Mouse (Mus musculus): ENCODE results near the gene Miga1. TPM values are rescaled to one million over a fixed set of nuclear protein-coding genes. Genes with fewer than 3 reads are reported as not detected.
"Not testable (repeated sequence)": the region's sequence is repeated elsewhere in the genome, so short reads cannot be mapped to it uniquely, and the experiment has no call there.

Gene Miga1
- polyA plus RNA-seq, 1 experiment from 2014 or later = 17.1 TPM

DNA sequence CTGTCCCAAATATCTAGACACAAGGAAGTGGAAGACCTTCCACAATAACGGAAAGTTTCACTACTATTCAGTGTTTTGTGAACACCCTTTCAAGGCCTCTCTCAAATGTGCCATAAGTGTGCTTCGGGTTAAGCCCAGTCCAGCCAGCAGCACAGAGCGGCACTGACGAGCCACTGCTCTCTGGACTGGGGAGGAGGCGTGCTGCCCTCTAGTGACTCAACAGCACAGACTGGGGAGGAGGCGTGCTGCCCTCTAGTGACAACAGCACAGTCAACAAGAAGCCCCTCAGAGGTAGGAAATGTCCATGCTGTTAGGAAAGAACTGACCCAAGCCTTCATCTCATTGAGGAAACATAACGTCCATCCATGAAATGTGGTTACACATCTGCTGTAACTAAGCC, 24.6 kb downstream of the Miga1 start:
- Histone ChIP-seq H3K4me1 (no peaks in the 10 kb centered on the region), H3K36me3 (peaks cover 40% of the 10 kb centered on the region), H3K4me3 (no peak overlapping the region), H3K9me3 (replicated peaks) (no peaks in the 10 kb centered on the region), H3K27me3 (ENCODE audit: low read depth, poor library complexity, severe bottlenecking) (no peaks in the 10 kb centered on the region), H3K27ac (replicated peaks) (no peak overlapping the region)
- WGBS = 12% methylated on average over 7 of the region's 7 CpGs
- peak; percentile 81 for DNase-seq (ENCODE audit: low spot score)

DNA sequence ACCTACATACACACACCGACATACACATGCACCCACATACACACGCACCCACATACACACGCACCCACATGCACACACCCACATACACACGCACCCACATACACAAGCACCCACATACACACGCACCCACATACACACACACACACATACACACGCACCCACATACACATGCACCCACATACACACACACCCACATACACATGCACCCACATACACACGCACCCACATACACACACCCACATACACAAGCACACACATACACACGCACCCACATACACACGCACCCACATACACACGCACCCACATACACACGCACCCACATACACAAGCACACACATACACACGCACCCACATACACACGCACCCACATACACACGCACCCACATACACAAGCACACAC, 25.5 kb downstream of the Miga1 start:
- H3K27me3 ChIP-seq (ENCODE audit: low read depth, poor library complexity, severe bottlenecking); H3K9me3 ChIP-seq (replicated peaks); H3K4me3 ChIP-seq; H3K4me1 ChIP-seq; DNase-seq (ENCODE audit: low spot score); H3K27ac ChIP-seq (replicated peaks): not testable (repeated sequence)
- H3K36me3 ChIP-seq = peaks cover 42% of the 10 kb centered on the region
- WGBS = 77% methylated on average over 14 of the region's 14 CpGs

DNA sequence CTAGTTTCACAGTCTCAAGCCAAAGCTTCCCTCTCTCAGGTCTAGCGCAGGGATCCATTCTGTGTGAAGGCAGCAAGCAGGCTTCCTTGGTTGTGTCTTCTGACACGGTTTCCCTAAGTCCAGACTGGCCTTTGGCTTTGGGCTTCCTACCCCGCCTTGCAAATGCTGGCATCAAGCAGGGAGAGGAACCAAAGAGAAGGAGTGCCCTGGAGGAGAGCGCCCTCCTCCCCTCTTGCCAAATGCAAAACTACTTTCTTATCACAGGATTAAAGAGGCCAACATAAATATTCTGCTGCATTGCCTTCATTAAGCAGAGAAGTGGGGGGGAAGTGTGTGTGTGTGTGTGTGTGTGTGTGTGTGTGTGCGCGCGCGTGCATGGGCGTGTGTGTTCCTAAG, 31.0 kb downstream of the Miga1 start:
- Histone ChIP-seq H3K27me3 (ENCODE audit: low read depth, poor library complexity, severe bottlenecking) (no peaks in the 10 kb centered on the region), H3K36me3 (peaks cover 45% of the 10 kb centered on the region), H3K4me1 (no peaks in the 10 kb centered on the region), H3K4me3 (no peak overlapping the region), H3K27ac (replicated peaks) (no peak overlapping the region), H3K9me3 (replicated peaks) (no peaks in the 10 kb centered on the region)
- 86% methylated on average over 9 of the region's 9 CpGs for WGBS
- no peak for DNase-seq (ENCODE audit: low spot score)

DNA sequence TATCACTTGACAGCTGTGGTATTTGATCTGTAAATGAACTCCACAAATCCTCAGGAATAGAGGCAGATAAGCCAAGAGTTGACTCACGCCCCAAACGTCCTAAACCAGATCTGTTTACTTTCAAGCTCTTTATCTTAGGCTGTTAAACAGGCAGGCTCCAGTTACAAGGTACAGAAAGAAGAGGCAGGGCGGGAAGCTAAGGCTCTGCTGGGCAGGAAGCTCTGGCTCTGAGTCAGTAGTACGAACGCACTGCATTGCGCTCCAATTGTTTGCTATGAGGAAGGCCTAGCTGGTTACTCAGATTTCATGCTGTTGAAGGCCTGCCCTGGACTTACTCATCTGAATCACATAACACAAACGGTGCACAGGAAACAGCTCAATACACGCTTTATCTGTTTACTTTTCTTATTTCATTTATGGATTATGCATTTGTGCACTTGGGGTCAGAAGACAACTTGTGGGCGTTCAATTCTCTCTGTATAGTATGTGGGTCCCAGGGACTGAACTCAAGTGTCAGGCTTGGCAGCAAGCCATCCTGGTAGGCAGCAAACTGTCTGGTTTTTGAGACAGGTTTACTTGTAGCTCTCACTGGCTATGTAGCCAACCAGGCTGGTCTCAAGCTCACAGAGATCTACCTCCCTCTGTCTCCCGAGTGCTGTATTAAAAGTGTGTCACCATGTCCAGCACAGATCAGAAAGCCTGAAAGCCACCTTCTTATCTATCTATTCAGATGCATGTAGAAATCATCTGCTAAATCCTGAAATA, 31.5 kb downstream of the Miga1 start:
- WGBS = 75% methylated on average over 10 of the region's 10 CpGs
- Histone ChIP-seq H3K36me3 (peaks cover 45% of the 10 kb centered on the region), H3K9me3 (replicated peaks) (no peaks in the 10 kb centered on the region), H3K27me3 (ENCODE audit: low read depth, poor library complexity, severe bottlenecking) (no peaks in the 10 kb centered on the region), H3K4me1 (no peaks in the 10 kb centered on the region), H3K27ac (replicated peaks) (no peak overlapping the region), H3K4me3 (no peak overlapping the region)
- no peak for DNase-seq (ENCODE audit: low spot score)

DNA sequence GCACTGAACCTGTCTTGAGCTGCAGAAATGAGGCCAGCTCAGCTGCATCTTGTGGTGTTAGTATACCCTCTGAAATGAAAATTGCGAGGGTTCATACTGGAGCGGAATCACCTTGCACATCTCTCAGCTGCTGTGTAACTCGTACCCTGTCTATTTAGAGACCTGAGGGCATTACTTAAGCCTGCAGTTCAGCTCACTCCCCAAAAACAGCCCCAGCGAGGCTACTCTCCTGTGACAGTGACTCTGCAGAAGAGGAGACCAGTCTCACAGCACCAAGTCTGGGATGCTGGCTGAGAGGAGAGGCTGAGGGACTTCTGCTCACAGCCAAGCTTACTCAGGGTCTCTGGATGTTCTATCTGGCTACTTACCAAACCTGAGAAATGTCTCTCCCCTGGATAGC, 34.2 kb downstream of the Miga1 start:
- H3K27me3 ChIP-seq (ENCODE audit: low read depth, poor library complexity, severe bottlenecking) = no peaks in the 10 kb centered on the region
- no peak overlapping the region for H3K27ac ChIP-seq (replicated peaks)
- no peaks in the 10 kb centered on the region for H3K9me3 ChIP-seq (replicated peaks)
- H3K4me3 ChIP-seq = no peak overlapping the region
- WGBS = 88% methylated on average over 4 of the region's 4 CpGs
- no peaks in the 10 kb centered on the region for H3K4me1 ChIP-seq
- DNase-seq (ENCODE audit: low spot score) = no peak
- peaks cover 46% of the 10 kb centered on the region for H3K36me3 ChIP-seq

DNA sequence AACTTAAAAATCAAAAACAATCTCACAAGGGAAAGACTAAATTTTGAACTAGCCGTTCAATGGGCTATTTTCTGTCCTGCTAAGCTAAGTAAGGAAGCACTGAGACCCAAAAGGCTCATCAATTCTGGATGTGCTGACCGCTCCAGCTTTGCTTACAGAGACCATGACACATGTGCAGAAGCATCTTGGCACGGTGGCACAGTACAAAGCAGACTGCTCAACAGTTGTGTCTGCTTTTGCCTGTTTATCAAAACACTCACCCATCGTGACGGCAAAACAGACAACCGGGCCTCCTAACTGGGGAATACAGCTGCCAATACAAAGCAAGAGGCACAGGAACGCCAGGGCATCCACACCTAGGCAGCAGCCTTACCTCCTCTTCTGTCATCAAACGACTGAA, 35.1 kb downstream of the Miga1 start:
- Histone ChIP-seq H3K9me3 (replicated peaks) (no peaks in the 10 kb centered on the region), H3K4me1 (no peaks in the 10 kb centered on the region), H3K27me3 (ENCODE audit: low read depth, poor library complexity, severe bottlenecking) (no peaks in the 10 kb centered on the region), H3K36me3 (peaks cover 47% of the 10 kb centered on the region), H3K4me3 (no peak overlapping the region), H3K27ac (replicated peaks) (no peak overlapping the region)
- DNase-seq (ENCODE audit: low spot score) = no peak
- 92% methylated on average over 8 of the region's 8 CpGs for WGBS

DNA sequence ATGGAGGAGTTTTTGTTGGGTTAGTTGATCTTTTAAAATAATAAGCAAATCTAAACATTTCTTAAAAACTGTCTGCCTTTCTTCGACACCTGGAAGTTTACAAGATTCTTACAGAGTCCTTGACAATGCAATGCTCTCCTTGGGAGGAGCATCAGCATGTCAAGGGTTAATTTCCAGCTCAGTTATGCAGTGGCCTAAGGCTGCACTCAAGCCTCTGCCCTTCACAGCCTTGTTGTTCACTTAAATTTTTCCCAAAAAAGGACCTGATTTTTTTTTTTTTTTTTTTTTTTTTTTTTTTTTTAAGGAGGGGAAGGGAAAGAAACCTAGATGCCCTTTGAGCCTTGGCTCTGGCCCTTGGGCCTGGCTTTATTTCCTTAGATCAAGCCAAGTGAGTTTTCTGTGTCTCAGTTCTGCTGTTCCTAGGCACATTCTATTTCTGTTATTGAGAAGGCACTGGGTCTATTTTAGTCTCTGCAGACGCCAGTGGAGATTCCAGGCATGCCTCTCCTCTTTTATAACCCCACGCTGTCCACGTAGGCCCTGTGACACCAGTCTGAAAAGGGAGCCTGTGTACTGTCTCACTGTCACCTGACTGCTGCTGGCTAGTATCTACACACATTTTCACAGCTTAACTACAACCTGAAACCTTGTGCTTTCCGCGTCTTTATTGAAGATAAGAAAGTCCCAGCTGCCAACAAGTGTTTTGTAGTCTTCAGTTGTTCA, 36.0 kb downstream of the Miga1 start:
- H3K27ac ChIP-seq (replicated peaks) = no peak overlapping the region
- 78% methylated on average over 6 of the region's 6 CpGs for WGBS
- peaks cover 42% of the 10 kb centered on the region for H3K36me3 ChIP-seq
- no peak overlapping the region for H3K4me3 ChIP-seq
- H3K27me3 ChIP-seq (ENCODE audit: low read depth, poor library complexity, severe bottlenecking) = no peaks in the 10 kb centered on the region
- no peaks in the 10 kb centered on the region for H3K9me3 ChIP-seq (replicated peaks)
- no peaks in the 10 kb centered on the region for H3K4me1 ChIP-seq
- no peak for DNase-seq (ENCODE audit: low spot score)

DNA sequence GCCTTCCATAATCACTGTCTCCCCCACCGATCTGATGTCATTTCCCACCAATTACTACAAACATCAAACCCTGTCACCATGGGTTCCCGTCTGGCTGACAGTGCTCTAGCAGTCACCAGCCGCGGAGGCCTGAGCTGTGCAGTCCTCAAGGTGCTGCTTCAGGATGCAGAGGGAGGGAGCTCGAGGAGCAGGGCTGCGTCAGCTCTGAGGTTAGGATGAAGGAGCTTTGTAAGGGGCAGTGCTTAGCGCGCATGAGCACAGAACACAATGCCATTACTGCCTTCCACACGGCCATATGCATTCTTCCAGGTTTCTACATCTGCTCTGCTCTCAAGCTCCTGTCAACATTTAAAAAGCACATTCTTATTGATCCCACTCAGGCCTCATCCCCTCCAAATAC, 37.2 kb downstream of the Miga1 start:
- 83% methylated on average over 9 of the region's 9 CpGs for WGBS
- Histone ChIP-seq H3K36me3 (peaks cover 42% of the 10 kb centered on the region), H3K27me3 (ENCODE audit: low read depth, poor library complexity, severe bottlenecking) (no peaks in the 10 kb centered on the region)

DNA sequence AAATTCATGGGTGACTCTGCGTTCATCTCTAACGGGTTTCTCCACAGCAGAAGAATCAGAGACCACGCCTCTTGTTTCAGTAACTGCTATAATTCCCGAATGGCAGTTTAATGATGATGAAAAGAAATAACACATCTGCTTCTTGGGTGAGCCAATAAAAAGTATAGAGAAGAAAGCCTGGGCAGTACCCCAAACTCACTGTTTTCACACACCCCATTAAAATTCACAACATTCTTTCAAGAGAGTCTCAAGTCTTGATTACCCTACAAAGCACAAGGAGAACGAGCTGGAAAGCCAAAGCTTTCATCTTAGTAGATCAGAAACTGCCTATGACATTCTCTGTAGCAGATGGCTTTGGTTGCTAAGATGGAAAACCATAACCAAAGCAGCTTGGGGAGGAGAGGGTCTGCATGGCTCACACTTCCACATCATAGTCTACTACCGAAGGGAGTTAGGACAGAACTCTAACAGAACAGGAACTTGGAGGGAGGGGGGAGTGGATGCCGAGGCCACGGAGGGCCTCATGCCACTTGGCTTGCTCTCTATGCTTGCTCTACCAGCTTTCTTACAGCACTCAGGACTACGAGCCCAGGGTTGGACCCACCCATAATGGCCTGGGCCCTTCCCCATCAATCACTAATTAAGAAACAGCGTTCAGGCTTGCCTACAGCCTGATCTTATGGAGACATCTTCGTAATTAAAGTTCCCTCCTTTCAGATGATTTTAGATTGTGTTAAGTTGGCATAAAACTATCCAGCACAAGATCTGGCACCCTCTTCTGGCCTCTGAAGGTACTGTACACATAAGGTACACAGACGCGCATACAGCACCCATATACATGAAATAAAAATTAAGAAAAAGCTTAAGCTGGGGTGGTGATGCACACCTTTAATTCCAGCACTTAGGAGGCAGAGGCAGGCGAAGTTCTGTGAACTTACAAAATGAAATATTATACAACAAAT, 39.5 kb downstream of the Miga1 start:
- H3K27me3 ChIP-seq (ENCODE audit: low read depth, poor library complexity, severe bottlenecking) = no peaks in the 10 kb centered on the region
- peaks cover 54% of the 10 kb centered on the region for H3K36me3 ChIP-seq
- H3K27ac ChIP-seq (replicated peaks) = no peak overlapping the region
- 94% methylated on average over 14 of the region's 14 CpGs for WGBS
- H3K4me1 ChIP-seq = no peaks in the 10 kb centered on the region
- no peak overlapping the region for H3K4me3 ChIP-seq
- H3K9me3 ChIP-seq (replicated peaks) = no peaks in the 10 kb centered on the region
- no peak for DNase-seq (ENCODE audit: low spot score)

More for the DNA sequence above, 37.2 kb downstream of the Miga1 start:
- Histone ChIP-seq H3K4me3 (no peak overlapping the region), H3K4me1 (no peaks in the 10 kb centered on the region), H3K9me3 (replicated peaks) (no peaks in the 10 kb centered on the region), H3K27ac (replicated peaks) (no peak overlapping the region)
- DNase-seq (ENCODE audit: low spot score) = no peak

DNA sequence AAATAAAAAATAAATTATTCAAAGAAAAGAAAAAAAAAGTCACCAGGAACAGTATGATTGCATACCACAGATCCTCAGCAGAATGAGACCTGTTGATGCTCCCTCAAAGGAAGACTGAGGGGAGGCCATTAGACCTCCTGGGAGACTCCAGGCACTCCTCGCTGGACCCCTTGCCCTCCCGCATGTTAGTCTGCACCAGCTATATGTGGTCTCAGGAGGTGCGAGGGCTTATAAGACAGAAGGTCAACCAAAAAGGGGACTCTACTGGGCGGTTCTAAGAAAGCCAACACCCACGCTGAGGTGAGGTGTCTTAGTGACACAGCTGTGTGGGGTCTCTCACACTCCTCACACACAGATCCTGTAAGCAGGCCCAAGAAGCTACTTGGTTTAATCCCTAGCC, 44.3 kb downstream of the Miga1 start:
- WGBS = 98% methylated on average over 5 of the region's 5 CpGs
- H3K27me3 ChIP-seq (ENCODE audit: low read depth, poor library complexity, severe bottlenecking) = no peaks in the 10 kb centered on the region
- H3K4me1 ChIP-seq = no peaks in the 10 kb centered on the region
- no peaks in the 10 kb centered on the region for H3K9me3 ChIP-seq (replicated peaks)
- no peak for DNase-seq (ENCODE audit: low spot score)
- H3K36me3 ChIP-seq = peaks cover 51% of the 10 kb centered on the region
- no peak overlapping the region for H3K27ac ChIP-seq (replicated peaks)
- H3K4me3 ChIP-seq = no peak overlapping the region

DNA sequence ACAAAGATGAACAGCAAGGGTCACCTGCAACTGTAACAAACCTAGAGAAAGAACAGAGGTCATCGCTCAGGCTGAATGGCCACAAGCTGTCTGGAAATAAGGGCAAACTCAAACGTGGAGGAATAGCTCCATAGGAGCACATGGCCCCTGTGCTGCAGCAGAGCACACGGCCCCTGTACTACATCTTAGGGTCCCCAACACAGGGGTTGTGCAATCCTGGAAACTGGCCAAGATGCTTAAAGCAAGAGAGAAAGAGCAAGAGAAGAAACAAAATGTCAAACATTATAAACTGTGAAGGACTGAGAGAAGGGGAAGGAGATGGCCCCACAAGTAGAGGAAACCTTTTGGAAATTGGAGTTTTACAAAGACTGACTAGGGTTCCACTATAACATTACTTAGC, 45.8 kb downstream of the Miga1 start:
- 82% methylated on average over 3 of the region's 3 CpGs for WGBS
- no peak overlapping the region for H3K27ac ChIP-seq (replicated peaks)
- no peak overlapping the region for H3K4me3 ChIP-seq
- no peaks in the 10 kb centered on the region for H3K9me3 ChIP-seq (replicated peaks)
- H3K36me3 ChIP-seq = peaks cover 56% of the 10 kb centered on the region
- H3K27me3 ChIP-seq (ENCODE audit: low read depth, poor library complexity, severe bottlenecking) = no peaks in the 10 kb centered on the region
- no peak for DNase-seq (ENCODE audit: low spot score)
- H3K4me1 ChIP-seq = no peaks in the 10 kb centered on the region

DNA sequence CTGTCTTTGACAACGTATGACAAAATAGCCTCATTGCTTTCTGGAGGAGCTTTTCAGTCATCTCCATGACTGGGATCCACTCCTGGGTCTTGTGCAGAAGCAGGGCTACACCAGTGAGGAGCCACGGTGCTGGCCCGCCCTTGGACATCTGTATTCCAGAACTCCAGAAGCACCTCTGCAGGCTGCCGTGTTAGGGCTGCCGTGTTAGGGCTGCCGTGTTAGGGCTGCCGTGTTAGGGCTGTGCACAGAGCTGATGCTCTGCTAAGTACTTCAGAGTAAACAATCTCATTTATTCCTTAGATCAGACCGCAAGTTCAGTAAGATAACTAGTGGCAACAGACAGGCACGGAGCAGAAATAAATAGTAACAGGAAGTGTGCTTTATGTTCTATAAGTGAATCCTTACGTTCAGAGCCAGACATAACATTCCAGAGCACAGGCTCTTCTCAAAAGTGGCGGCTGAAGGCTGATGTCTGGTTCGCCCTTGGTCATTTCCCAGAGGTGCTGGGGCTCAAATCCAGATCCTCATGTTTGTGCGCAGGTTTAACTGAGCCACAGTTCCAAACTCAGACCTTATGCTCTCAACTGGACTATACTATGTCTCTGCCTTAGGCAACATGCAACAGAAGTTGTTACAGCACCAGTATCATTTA, 46.6 kb downstream of the Miga1 start:
- Histone ChIP-seq H3K27me3 (ENCODE audit: low read depth, poor library complexity, severe bottlenecking) (no peaks in the 10 kb centered on the region), H3K4me3 (no peak overlapping the region), H3K4me1 (no peaks in the 10 kb centered on the region), H3K9me3 (replicated peaks) (no peaks in the 10 kb centered on the region), H3K27ac (replicated peaks) (no peak overlapping the region), H3K36me3 (peaks cover 63% of the 10 kb centered on the region)
- no peak for DNase-seq (ENCODE audit: low spot score)
- 89% methylated on average over 13 of the region's 13 CpGs for WGBS
